Mouse (Mus musculus): ENCODE data around the gene Trim61.

- TF ChIP-seq CTCF (IDR thresholded peaks at IDR 0.05; ENCODE audit: low read depth, low read length), result no peak
- no peak for TF ChIP-seq POLR2A (IDR thresholded peaks at IDR 0.05; ENCODE audit: insufficient read depth, low read length)
- no peak for TF ChIP-seq EP300 (IDR thresholded peaks at IDR 0.05; ENCODE audit: insufficient read depth, low read depth, low read length)
Measured at GRCm38 (mm10) chr8:65022485-65022884, 4.2 kb upstream of the Trim61 start.

Measured in ES-Bruce4 (cell line).